Mouse (Mus musculus): ENCODE data around the gene Slc6a16. TPM values are rescaled to one million over a fixed set of nuclear protein-coding genes. Genes with fewer than 3 reads are reported as not detected.

The Slc6a16 gene
- polyA plus RNA-seq, 1 experiment from 2014 or later, result 0.24 TPM

- 0 out of 2 replicates have a peak, but pooled peaks cover 2% of the 10 kb centered on the region for H3K36me3 ChIP-seq
- no peaks in the 10 kb centered on the region for H3K9me3 ChIP-seq (replicated peaks)
- 20% methylated on average over 9 of the region's 9 CpGs for WGBS
- peaks cover 32% of the 10 kb centered on the region for H3K4me1 ChIP-seq
- H3K27ac ChIP-seq, result no peak overlapping the region
- DNase-seq (ENCODE audit: low spot score), result peak; percentile 61
- H3K27me3 ChIP-seq (ENCODE audit: low read depth, poor library complexity, severe bottlenecking), result peaks cover 9% of the 10 kb centered on the region
- H3K4me3 ChIP-seq, result no peak overlapping the region
These were observed 68.6 kb downstream of the Slc6a16 start for GRCm38 (mm10) chr7:45309455-45309854.

GRCm38 (mm10) chr7:45312023-45312422 is 71.1 kb downstream of the Slc6a16 start:
- Histone ChIP-seq H3K36me3 (0 out of 2 replicates have a peak, but pooled peaks cover 2% of the 10 kb centered on the region), H3K9me3 (replicated peaks) (no peaks in the 10 kb centered on the region), H3K27ac (no peak overlapping the region), H3K4me3 (no peak overlapping the region), H3K4me1 (peaks cover 20% of the 10 kb centered on the region), H3K27me3 (ENCODE audit: low read depth, poor library complexity, severe bottlenecking) (peaks cover 7% of the 10 kb centered on the region)
- WGBS, result 56% methylated on average over 8 of the region's 8 CpGs
- no peak for DNase-seq (ENCODE audit: low spot score)

- H3K9me3 ChIP-seq (replicated peaks), result no peaks in the 10 kb centered on the region
- no peak for DNase-seq (ENCODE audit: low spot score)
- no peak overlapping the region for H3K4me3 ChIP-seq
- H3K36me3 ChIP-seq, result 0 out of 2 replicates have a peak, but pooled peaks cover 2% of the 10 kb centered on the region
- H3K27me3 ChIP-seq (ENCODE audit: low read depth, poor library complexity, severe bottlenecking), result peaks cover 6% of the 10 kb centered on the region
- WGBS, result 39% methylated on average over 10 of the region's 10 CpGs
- H3K27ac ChIP-seq, result peak overlapping the region; percentile 31; the same call in 1 of the 2 replicates
- peaks cover 20% of the 10 kb centered on the region for H3K4me1 ChIP-seq
These were observed 72.0 kb downstream of the Slc6a16 start for GRCm38 (mm10) chr7:45312686-45313453.

GRCm38 (mm10) chr7:45313495-45313894 is 72.6 kb downstream of the Slc6a16 start:
- 46% methylated on average over 9 of the region's 9 CpGs for WGBS
- no peak overlapping the region for H3K4me3 ChIP-seq
- H3K36me3 ChIP-seq, result 0 out of 2 replicates have a peak, but pooled peaks cover 2% of the 10 kb centered on the region
- H3K27ac ChIP-seq, result peak overlapping the region; percentile 31
- peaks cover 19% of the 10 kb centered on the region for H3K4me1 ChIP-seq
- H3K9me3 ChIP-seq (replicated peaks), result no peaks in the 10 kb centered on the region
- H3K27me3 ChIP-seq (ENCODE audit: low read depth, poor library complexity, severe bottlenecking), result peaks cover 4% of the 10 kb centered on the region
- DNase-seq (ENCODE audit: low spot score), result no peak

- Histone ChIP-seq H3K36me3 (0 out of 2 replicates have a peak, but pooled peaks cover 2% of the 10 kb centered on the region), H3K27me3 (ENCODE audit: low read depth, poor library complexity, severe bottlenecking) (peaks cover 1% of the 10 kb centered on the region), H3K4me1 (peaks cover 12% of the 10 kb centered on the region), H3K9me3 (replicated peaks) (no peaks in the 10 kb centered on the region), H3K4me3 (no peak overlapping the region), H3K27ac (no peak overlapping the region)
- WGBS, result 87% methylated on average over 10 of the region's 10 CpGs
- no peak for DNase-seq (ENCODE audit: low spot score)
These were observed 74.4 kb downstream of the Slc6a16 start for GRCm38 (mm10) chr7:45315182-45315701.

- DNase-seq (ENCODE audit: low spot score), result no peak
- H3K27ac ChIP-seq, result no peak overlapping the region
- no peak overlapping the region for H3K4me3 ChIP-seq
- H3K27me3 ChIP-seq (ENCODE audit: low read depth, poor library complexity, severe bottlenecking), result no peaks in the 10 kb centered on the region; the same call in 1 of the 2 replicates
- 94% methylated on average over 14 of the region's 14 CpGs for WGBS
- H3K4me1 ChIP-seq, result peaks cover 12% of the 10 kb centered on the region
- H3K9me3 ChIP-seq (replicated peaks), result no peaks in the 10 kb centered on the region
- H3K36me3 ChIP-seq, result 0 out of 2 replicates have a peak, but pooled peaks cover 2% of the 10 kb centered on the region
These were observed 75.7 kb downstream of the Slc6a16 start for GRCm38 (mm10) chr7:45316536-45316935.

- H3K27me3 ChIP-seq (ENCODE audit: low read depth, poor library complexity, severe bottlenecking), result no peaks in the 10 kb centered on the region
- DNase-seq (ENCODE audit: low spot score), result no peak
- no peak overlapping the region for H3K27ac ChIP-seq
- H3K36me3 ChIP-seq, result peaks cover 11% of the 10 kb centered on the region; the same call in 1 of the 2 replicates
- H3K4me3 ChIP-seq, result no peak overlapping the region
- H3K9me3 ChIP-seq (replicated peaks), result no peaks in the 10 kb centered on the region
- 90% methylated on average over 4 of the region's 4 CpGs for WGBS
- H3K4me1 ChIP-seq, result no peaks in the 10 kb centered on the region
These were observed 81.4 kb downstream of the Slc6a16 start for GRCm38 (mm10) chr7:45322245-45322644.

Other genes with a start within 250 kb of the Slc6a16 start
- 74.7 and 75.0 TPM in 2 replicates for gene Irf3, start 243.4 kb upstream of the Slc6a16 start, polyA plus RNA-seq (2016; fragmentation: Nextera tagmentation; extraction: Ambion mirVana)
- 89.7 and 92.2 TPM in 2 replicates for gene Bcl2l12, start 242.4 kb upstream of the Slc6a16 start, polyA plus RNA-seq (2016; fragmentation: Nextera tagmentation; extraction: Ambion mirVana)
- 47.8 and 50.6 TPM in 2 replicates for gene Scaf1, start 224.7 kb upstream of the Slc6a16 start, polyA plus RNA-seq (2016; fragmentation: Nextera tagmentation; extraction: Ambion mirVana)
- 15.6 and 18.3 TPM in 2 replicates for gene Rras, start 223.1 kb upstream of the Slc6a16 start, polyA plus RNA-seq (2016; fragmentation: Nextera tagmentation; extraction: Ambion mirVana)
- gene Prr12, start 188.2 kb upstream of the Slc6a16 start, polyA plus RNA-seq (2016; fragmentation: Nextera tagmentation; extraction: Ambion mirVana), result 16.3 and 18.1 TPM in 2 replicates
- 80.4 and 81.2 TPM in 2 replicates for gene Nosip, start 178.7 kb upstream of the Slc6a16 start, polyA plus RNA-seq (2016; fragmentation: Nextera tagmentation; extraction: Ambion mirVana)
- 16.8 and 24.8 TPM in 2 replicates for gene Prrg2, start 178.4 kb upstream of the Slc6a16 start, polyA plus RNA-seq (2016; fragmentation: Nextera tagmentation; extraction: Ambion mirVana)
- 175 and 210 TPM in 2 replicates for gene Rcn3, start 148.9 kb upstream of the Slc6a16 start, polyA plus RNA-seq (2016; fragmentation: Nextera tagmentation; extraction: Ambion mirVana)
- 5.2 and 7.8 TPM in 2 replicates for gene Fcgrt, start 137.2 kb upstream of the Slc6a16 start, polyA plus RNA-seq (2016; fragmentation: Nextera tagmentation; extraction: Ambion mirVana)
- gene Rps11, start 116.6 kb upstream of the Slc6a16 start, polyA plus RNA-seq (2016; fragmentation: Nextera tagmentation; extraction: Ambion mirVana), result 1,846 and 2,302 TPM in 2 replicates
- 1,210 and 1,327 TPM in 2 replicates for gene Rpl13a, start 112.3 kb upstream of the Slc6a16 start, polyA plus RNA-seq (2016; fragmentation: Nextera tagmentation; extraction: Ambion mirVana)
- gene Gm45713, start 104.9 kb upstream of the Slc6a16 start, polyA plus RNA-seq (2016; fragmentation: Nextera tagmentation; extraction: Ambion mirVana), result not detected in 2 replicates
- gene Flt3l, start 104.7 kb upstream of the Slc6a16 start, polyA plus RNA-seq (2016; fragmentation: Nextera tagmentation; extraction: Ambion mirVana), result 1.4 and 1.5 TPM in 2 replicates
- gene Pih1d1, start 86.8 kb upstream of the Slc6a16 start, polyA plus RNA-seq (2016; fragmentation: Nextera tagmentation; extraction: Ambion mirVana), result 105 and 109 TPM in 2 replicates
- gene Aldh16a1, start 86.5 kb upstream of the Slc6a16 start, polyA plus RNA-seq (2016; fragmentation: Nextera tagmentation; extraction: Ambion mirVana), result 54.2 and 63.7 TPM in 2 replicates
- 0.06 TPM in 1 of 2 replicates, not detected in the other for gene Slc17a7, start 77.1 kb upstream of the Slc6a16 start, polyA plus RNA-seq (2016; fragmentation: Nextera tagmentation; extraction: Ambion mirVana)
- gene Gfy, start 61.5 kb upstream of the Slc6a16 start, polyA plus RNA-seq (2016; fragmentation: Nextera tagmentation; extraction: Ambion mirVana), result not detected in 2 replicates
- gene Pth2, start 60.1 kb upstream of the Slc6a16 start, polyA plus RNA-seq (2016; fragmentation: Nextera tagmentation; extraction: Ambion mirVana), result not detected in 2 replicates
- gene Ccdc155, start 36.2 kb upstream of the Slc6a16 start, polyA plus RNA-seq (2016; fragmentation: Nextera tagmentation; extraction: Ambion mirVana), result 0.45 and 0.68 TPM in 2 replicates
- gene Dkkl1, start 28.9 kb upstream of the Slc6a16 start, polyA plus RNA-seq (2016; fragmentation: Nextera tagmentation; extraction: Ambion mirVana), result 0.21 and 0.41 TPM in 2 replicates
- gene Tead2, start 25.3 kb upstream of the Slc6a16 start, polyA plus RNA-seq (2016; fragmentation: Nextera tagmentation; extraction: Ambion mirVana), result 435 and 481 TPM in 2 replicates
- 1.1 and 1.2 TPM in 2 replicates for gene Cd37, start 2.0 kb upstream of the Slc6a16 start, polyA plus RNA-seq (2016; fragmentation: Nextera tagmentation; extraction: Ambion mirVana)
- gene Slc6a21, start 36.4 kb downstream of the Slc6a16 start, polyA plus RNA-seq (2016; fragmentation: Nextera tagmentation; extraction: Ambion mirVana), result not detected in 2 replicates
- gene Trpm4, start 92.7 kb downstream of the Slc6a16 start, polyA plus RNA-seq (2016; fragmentation: Nextera tagmentation; extraction: Ambion mirVana), result 5.2 and 8.4 TPM in 2 replicates
- gene Hrc, start 94.2 kb downstream of the Slc6a16 start, polyA plus RNA-seq (2016; fragmentation: Nextera tagmentation; extraction: Ambion mirVana), result 0.24 and 0.39 TPM in 2 replicates
- 2.4 and 5.3 TPM in 2 replicates for gene Ppfia3, start 125.9 kb downstream of the Slc6a16 start, polyA plus RNA-seq (2016; fragmentation: Nextera tagmentation; extraction: Ambion mirVana)
- 0.40 and 0.64 TPM in 2 replicates for gene Lin7b, start 129.5 kb downstream of the Slc6a16 start, polyA plus RNA-seq (2016; fragmentation: Nextera tagmentation; extraction: Ambion mirVana)
- 305 and 308 TPM in 2 replicates for gene Snrnp70, start 154.7 kb downstream of the Slc6a16 start, polyA plus RNA-seq (2016; fragmentation: Nextera tagmentation; extraction: Ambion mirVana)
- 0.06 TPM in 1 of 2 replicates, not detected in the other for gene Kcna7, start 164.6 kb downstream of the Slc6a16 start, polyA plus RNA-seq (2016; fragmentation: Nextera tagmentation; extraction: Ambion mirVana)
- 2.1 and 2.2 TPM in 2 replicates for gene Ntf5, start 172.6 kb downstream of the Slc6a16 start, polyA plus RNA-seq (2016; fragmentation: Nextera tagmentation; extraction: Ambion mirVana)
- gene Lhb, start 179.7 kb downstream of the Slc6a16 start, polyA plus RNA-seq (2016; fragmentation: Nextera tagmentation; extraction: Ambion mirVana), result not detected in 2 replicates
- gene Gys1, start 193.8 kb downstream of the Slc6a16 start, polyA plus RNA-seq (2016; fragmentation: Nextera tagmentation; extraction: Ambion mirVana), result 42.6 and 44.9 TPM in 2 replicates
- 228 and 283 TPM in 2 replicates for gene Ruvbl2, start 197.0 kb downstream of the Slc6a16 start, polyA plus RNA-seq (2016; fragmentation: Nextera tagmentation; extraction: Ambion mirVana)
- gene Ftl1, start 218.8 kb downstream of the Slc6a16 start, polyA plus RNA-seq (2016; fragmentation: Nextera tagmentation; extraction: Ambion mirVana), result 5,063 and 5,416 TPM in 2 replicates
- 248 and 297 TPM in 2 replicates for gene Bax, start 225.8 kb downstream of the Slc6a16 start, polyA plus RNA-seq (2016; fragmentation: Nextera tagmentation; extraction: Ambion mirVana)
- 1.8 and 2.2 TPM in 2 replicates for gene Tulp2, start 240.8 kb downstream of the Slc6a16 start, polyA plus RNA-seq (2016; fragmentation: Nextera tagmentation; extraction: Ambion mirVana)
- gene Gm45808, start 245.7 kb downstream of the Slc6a16 start, polyA plus RNA-seq (2016; fragmentation: Nextera tagmentation; extraction: Ambion mirVana), result not detected in 2 replicates
- 4.9 and 5.8 TPM in 2 replicates for gene Dhdh, start 247.7 kb downstream of the Slc6a16 start, polyA plus RNA-seq (2016; fragmentation: Nextera tagmentation; extraction: Ambion mirVana)